Mouse (Mus musculus) v-Abl transformed pro-B cells (cell line): ENCODE measurements around the gene Lrrc43.

Experiments
- in situ Hi-C, 2 experiments: fragments of 400-800 bp; cut with MboI; formaldehyde crosslinking; loops; one replicate each; pipeline ENCODE4 v1.15.1; 2025; ENCODE audit not compliant: unreplicated experiment in 2 of 2

The Lrrc43 gene

DNA sequence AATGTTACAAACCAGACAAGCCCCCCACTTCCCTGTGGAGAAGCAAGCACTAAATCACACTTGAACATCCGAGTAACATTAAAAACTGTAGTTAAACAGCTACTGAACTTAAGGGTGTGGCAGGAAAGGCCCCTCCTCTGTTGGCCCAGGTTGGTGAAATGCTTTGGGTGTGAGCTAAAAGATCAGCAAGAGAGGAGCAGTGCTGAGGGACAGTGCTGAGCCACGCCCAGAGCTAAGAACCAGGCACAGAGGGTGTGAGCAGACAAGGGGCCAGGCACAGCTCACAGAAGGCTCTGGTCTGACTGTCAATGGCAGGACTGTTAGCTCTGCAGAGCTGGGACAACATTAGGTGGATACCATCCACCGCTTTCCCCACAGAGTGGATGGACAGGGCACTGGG is 23.0 kb downstream of the Lrrc43 start:
- in situ Hi-C loops: no loop called here

DNA sequence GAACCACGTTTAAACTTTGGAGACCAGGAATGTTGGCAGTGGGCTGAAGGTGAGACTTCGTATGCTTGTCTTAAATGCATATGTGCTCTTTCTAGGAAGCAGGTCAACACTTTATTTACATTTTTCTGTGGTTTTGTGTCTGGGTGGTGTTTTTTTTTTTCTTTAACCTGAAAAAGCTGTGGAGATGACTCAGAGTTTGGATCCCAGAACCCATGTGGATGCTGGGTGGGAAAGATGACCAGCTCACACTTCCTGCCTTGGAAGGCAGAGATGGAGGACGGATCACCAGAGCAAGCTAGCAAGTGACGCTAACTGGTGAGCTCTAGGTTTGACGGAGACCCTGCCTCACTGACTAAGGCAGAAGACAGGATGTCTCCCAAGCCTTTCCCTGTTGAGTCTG is 25.8 kb downstream of the Lrrc43 start:
- in situ Hi-C loops: no loop called here

DNA sequence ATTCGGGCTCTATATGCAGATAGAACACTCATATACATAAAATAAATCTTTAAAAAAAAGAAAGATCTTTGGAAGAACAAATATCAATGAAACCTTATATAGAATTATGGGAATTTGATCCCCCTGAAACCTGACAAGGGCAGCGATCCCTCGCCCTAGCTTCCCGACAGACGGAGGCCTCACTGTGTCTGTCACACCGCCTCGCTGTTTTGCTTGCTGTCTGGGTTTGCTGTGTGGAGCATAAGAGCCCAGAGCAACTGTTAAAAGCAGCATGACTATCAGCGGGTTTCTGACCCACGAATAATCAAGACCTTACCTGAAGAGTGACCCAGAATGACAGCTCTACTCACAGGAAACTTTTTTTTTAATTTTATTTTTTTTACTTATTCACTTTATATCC is 31.6 kb downstream of the Lrrc43 start:
- in situ Hi-C loops: no loop called here

DNA sequence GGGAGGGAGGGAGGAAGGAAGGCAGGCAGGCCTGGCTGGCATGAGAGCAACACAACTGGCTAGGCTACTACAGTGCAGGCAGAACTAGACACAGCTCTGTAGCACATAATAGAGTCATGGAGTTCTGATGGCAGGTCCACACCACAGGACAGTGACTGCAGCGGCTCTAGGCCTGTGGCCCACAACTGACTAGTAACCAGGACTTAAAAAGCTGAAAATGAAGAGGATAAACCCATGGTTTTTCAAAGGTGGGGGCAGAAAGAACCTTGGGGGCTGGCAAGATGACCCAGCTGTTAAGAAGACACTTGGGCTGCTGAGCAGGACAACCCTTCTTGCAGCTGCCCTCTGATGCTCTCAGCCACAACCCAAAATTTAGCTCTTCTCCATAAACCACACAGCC is 32.5 kb downstream of the Lrrc43 start:
- in situ Hi-C loops: no loop called here

DNA sequence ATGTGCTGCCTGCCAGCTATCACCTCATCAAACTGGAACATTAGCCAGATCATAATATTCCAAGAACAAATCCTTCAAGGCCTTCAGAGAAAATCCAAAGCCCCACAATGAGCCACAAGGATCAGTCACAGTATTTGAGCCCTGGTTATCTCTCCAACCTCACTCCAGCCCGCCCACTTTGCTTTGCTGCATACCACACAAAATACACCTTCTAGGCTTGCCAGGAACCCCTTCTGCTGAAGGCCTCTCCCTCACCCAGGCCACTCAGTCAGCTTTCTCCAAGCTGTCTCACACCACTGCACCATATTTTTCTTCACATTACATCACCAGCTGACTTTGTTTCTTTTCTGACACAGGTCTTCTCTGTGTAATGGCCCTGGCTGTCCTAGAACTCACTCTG is 33.1 kb downstream of the Lrrc43 start:
- in situ Hi-C loops: no loop called here

DNA sequence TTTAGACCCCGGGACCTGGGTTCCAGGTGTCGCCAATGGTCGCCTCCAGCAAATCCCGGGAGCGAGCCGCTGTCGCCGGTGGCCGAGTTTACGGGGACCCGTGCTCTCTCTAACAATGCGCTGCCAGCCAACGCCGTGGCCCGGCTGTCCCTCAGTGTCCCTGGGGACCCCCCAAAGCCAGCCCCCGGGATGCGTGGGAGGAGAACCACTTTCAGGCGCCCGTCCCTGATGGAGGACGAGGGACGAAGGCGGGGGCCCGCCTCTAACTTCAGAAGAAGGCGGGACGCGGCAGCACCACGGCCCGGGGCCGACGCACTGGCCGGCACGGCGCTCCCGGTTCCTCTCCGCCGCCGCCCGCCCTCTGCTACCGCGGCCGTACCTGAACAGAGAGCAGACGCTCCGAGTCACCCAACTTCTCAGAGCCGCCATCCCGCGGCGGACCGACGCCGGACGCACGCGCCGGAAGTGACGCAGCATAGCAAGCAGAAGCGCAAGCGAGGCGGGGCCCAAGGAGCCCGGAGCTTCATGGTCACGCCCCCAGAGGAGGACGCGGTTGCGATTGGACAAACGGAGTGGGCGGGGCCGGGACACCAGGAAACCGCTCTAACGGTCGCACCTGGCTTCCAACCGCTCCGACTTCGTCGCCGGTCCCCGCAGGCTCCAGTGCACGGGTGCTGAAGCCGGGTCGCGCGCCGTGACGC is 34.7 kb downstream of the Lrrc43 start, which contains the start of gene Diablo:
TSS of gene Diablo (minus strand) at position 485 of the 701 bp plus-strand sequence.
- in situ Hi-C loops: no loop called here

DNA sequence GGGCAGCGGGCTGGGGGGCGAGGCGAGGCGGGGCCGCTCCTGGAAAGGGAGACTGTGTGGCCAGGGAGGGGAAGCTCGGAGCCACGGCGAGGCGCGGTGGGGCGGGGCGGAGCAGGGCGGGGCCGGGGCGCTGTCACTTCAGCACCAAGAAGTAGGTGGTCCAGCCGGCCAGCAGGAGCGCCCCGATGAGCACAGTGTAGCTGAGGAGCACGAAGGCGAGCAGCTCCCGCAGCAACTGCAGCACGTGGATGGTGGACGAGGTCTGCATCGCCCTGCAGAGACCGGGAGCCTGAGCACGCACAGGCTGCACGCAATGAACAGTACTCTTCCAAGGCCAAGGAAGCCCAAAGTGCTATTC is 35.3 kb downstream of the Lrrc43 start:
- in situ Hi-C loops: no loop called here

DNA sequence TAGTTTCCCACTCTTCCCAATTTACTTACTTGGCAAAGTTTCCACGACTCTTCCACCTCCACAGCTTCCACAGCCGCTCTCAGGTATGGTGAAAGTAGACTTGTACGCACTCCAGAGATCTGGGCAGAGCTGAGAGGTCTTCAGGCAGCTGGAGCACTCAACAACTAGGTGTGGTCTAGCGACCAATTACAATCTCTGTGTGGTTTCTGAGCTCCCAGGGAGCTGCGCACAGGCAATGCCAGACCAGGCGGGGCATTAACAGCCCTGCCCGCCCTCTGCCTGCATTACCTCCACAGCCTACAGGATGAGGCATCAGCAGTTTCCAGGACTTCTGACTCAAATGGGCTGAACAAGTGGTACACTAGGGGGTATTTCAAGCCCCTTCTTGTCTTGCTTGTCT is 36.2 kb downstream of the Lrrc43 start, which contains the start of gene Gm49027:
TSS of gene Gm49027 (minus strand) at position 208 of the 400 bp plus-strand sequence.
- in situ Hi-C loops: no loop called here

DNA sequence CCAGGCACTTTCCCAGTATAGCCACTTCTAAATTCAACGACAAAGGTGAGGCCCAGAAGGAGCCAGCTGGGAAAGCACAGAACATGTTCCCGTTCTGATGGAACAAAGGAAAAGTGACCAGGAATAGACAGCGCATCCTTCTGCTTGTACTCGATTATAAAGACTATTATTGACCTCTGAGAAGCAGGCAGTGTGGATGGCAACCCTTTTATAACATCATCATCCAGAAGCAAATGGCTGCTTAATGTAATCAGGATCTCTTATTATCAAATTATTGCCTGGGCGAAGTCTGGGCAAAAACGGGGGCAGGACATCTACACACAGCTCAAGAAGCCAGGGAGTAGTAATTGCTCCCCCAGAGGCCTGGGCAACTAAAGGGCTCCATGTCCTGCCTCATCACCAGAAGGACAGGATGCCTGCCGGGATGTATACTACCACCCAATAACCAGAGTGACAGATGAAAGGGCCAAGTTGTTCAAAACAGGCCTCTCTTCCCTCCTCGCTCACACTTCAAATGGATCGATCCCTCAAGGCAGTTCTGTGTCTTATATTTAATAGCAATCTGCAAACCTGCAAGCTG is 36.9 kb downstream of the Lrrc43 start:
- in situ Hi-C loops: no loop called here

DNA sequence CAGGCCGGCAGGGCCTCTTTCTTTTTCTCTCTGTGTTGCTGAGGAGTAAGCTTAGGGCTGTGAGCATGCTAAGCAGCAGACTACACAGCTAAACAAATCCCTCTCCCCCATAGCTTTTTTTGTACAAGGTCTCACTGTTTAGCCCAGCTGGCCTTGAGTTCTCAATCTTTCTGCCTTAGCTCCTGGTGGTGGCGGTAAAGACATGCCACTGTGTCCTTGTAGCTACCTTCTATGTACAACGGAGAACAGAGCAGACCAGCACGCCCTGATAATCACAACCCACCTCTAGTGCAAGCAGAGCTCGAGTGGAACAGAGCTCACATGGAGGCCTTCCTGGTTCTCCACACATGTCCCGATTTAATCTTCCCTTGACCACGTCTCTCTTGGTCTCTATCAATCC is 39.5 kb downstream of the Lrrc43 start:
- in situ Hi-C loops: no loop called here

DNA sequence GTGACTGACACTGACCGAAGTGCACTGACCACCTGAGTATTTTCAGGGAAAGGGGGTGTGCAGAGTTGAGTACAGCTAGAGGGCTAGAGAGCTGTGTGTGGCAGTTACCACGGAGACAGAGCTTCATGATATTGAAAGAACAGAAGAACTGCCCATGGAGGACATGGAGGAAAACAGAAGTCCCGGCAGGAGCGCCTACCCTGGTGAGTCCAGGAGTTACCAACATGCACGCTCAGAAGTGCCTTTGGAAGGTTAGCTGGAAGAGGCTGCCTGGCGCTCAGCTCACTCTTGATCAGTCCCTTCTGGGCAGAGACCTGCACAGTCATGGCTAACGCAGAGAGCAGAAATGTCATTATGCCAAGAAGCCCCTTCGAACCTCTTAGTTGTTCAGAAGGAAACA is 41.0 kb downstream of the Lrrc43 start:
- in situ Hi-C loops: no loop called here

DNA sequence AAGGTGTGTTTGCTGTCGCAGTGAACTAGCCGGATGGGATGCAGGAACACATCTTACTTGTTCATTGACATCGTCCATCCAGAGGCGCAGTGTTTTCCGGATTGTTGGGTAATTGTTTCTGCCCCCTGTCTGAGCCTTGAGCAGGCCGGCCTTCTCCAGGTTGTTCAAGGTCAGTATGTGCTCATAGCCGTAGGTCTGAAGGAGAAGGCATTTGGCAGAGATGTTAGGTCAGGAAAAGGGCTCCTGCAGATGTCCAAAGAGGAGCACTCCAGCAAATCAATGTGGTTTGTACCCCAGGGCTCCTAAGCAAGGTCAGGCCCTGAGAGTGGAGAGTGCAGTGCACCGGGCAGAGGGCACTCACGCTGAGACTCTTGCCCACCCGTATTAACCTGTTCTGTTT is 44.7 kb downstream of the Lrrc43 start:
- in situ Hi-C loops: no loop called here

DNA sequence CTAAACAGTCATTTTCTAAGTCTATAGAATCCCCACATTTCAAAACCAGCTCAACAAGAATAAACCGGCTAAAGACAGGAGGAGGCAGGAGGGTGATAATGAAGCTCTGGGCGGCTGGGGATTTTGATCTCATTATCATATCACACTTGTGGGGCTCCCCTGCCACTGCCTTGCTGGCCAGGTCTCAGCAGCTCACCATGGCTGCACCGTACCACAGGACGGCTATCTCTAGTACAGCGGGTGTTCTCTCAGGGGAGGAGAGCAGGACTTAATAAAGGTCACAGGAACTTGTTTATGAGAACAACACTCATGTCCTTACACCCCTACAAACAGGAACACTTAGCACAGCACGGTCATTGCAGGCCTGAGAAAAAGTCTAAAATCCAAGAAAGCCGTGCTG is 66.6 kb downstream of the Lrrc43 start:
- in situ Hi-C loops: no loop called here

DNA sequence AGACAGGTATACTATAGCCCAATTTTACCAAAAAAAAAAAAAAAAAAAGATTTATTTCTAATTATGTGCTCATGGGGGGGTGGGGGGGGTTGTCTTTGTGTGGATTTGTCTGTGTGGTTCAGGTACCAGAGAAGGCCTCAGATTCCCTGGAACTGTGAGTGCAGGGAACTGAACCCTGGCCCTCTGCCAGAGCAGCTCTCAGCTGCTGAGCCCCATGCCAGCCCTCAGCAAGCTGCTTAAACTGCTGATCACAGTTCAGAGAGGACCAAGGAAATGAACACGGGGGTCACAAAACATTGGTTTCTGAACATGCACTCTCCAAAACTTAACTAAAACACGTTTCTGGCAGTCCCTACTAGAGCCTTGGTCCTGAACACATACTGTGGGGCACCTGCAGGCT is 67.3 kb downstream of the Lrrc43 start:
- in situ Hi-C loops: no loop called here
